Mouse (Mus musculus) ES-Bruce4 (cell line): ENCODE measurements around the gene Gpr89.

ENCODE experiments used
- CTCF ChIP-seq: IDR thresholded peaks from one replicate; pipeline ENCODE4 v1.8.1; 2011; ENCODE audit warnings: low read depth, low read length
- POLR2A ChIP-seq: IDR thresholded peaks from one replicate; pipeline ENCODE4 v1.8.1; 2011; ENCODE audit warnings: low read length; ENCODE audit not compliant: insufficient read depth

GRCm38 (mm10) chr3:96905592-96905991 lies 446 bp upstream of the Gpr89 start:
- no peak for TF ChIP-seq CTCF
- TF ChIP-seq POLR2A, result no peak
